Mouse (Mus musculus) urinary bladder, postnatal 14 days (tissue): Measurements from ENCODE around the gene Babam2.

Experiments
- DNase-seq: peaks from one replicate; pipeline ENCODE4 v3.0.0; 2021; ENCODE audit warnings: low spot score

Babam2 gene

DNA sequence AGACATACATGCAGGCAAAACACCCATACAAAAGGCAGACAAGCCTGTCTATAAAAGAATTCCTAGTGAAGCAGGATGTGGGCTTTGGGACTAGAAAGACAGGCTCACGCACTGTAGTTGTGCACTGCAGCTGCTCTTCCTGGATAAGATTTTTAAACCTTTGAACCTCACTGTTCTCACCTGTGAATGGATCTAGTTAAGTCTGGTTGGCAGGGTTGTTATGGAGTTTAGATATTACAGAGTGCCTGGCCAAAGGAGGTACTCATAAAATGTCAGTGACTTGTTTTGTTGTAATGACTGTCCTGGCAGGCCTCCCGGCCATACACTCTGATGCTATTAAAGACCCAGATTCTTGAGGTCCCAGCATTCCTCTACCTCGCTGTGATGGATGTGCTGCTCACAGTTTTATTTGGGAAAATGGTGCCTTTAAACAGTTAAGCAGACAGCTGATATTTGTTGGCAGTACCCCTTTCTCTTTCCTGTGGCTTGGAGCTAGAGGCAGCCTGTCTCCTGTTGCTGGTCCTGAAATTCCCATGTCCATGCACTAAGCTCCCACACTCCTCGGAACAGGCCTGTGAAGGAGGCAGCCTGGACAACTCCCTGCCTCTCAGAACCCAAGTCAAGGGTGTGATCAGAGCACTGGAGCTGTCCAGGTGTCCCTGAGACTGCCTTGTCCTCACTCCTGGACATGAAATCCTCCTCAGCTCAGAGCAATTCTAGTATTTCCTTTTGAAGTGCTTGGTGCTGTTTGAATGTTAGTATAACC is 299.9 kb downstream of the Babam2 start:
- DNase-seq = no peak

DNA sequence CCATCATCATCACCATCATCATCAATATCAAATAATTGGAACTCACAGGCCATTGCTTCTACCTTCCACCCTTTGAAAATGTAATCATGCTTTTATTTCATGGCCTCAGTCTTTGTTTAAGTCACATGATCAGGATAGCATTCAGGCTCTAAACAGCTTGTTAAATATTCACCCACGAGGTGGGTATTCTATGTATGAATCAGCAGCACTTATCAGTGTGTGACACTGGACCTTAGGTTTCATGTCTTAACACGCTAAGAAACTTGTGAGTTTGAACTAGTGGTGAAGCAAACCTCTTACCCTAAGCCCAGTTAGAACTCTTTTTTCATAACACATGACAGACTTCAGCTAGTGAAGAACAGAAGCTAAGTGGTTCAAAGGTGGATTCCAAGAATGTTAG is 301.3 kb downstream of the Babam2 start:
- DNase-seq = no peak

DNA sequence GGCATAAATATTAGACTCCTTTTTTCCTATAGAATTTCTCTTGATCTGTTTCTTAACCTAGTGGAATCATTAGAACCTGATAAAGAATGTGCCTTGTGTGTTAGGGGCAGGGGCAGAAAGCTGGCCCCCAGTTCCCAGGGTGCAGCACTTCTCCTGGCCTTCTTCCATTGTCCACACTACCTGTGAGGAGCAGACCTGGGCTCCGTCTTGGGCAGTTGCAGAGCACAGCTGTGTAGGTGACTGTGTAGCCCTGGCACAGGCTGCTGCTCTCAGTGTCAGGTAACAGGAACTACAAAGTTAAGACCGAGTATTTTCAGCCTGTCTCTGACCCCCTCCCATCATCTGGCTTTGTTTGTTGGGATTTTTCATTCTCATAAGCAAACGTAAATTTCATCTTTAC is 302.6 kb downstream of the Babam2 start:
- DNase-seq = no peak

DNA sequence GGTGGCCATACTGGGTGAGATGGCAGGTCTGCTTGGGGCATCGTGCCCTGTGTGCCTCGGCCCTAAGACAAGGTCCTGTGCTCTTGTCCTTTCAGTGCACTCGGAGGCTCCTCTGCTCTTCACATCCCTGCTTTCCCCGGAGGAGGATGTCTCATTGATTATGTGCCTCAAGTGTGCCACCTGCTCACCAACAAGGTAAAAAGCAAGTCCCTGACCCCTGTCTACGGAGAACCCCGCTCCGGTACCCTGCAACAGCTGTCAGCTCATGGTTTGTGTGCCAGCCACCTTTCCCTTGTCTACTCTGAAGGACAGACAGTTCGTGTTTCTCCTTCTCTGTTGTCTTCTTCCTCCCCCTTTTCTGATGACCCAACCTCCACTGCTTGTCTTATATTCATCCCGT is 303.8 kb downstream of the Babam2 start:
- DNase-seq = no peak

DNA sequence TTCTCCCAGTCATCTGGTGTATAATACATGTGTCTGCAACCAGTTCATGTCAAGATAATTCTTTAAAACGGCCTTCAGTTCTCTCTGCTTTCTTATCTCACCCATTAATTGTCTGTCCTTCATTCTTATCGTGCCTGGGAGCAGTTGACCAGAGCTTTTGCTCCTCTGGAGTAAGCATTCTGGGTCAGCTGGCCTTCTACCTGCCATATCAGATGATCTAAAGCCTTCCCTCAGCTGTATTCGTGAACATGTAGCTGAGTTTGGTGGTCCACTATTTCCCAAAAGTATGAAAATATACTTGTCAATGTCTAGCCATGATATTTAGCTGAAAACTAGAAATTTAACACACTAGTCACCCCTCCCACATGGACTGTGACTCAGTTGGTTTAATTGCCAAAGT is 304.3 kb downstream of the Babam2 start:
- DNase-seq = no peak

DNA sequence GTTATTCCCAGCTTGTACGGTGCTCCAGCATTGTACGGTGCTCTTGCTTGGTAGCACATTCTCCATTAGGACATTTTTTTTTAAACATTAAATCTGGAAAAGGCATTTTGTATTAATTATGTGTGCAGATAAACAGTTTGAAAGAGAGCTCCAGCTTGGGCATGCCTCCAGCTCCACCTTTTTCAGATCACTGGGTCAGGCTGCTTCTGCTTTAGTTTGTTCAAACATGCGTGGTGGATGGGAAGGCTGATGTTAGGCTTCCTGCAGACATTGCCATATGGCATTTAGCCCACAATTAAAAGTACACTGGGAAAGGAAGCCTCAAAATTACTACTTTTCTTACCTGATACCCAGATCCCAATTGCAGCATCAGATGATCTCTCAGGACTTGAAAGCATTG is 310.9 kb downstream of the Babam2 start:
- DNase-seq = no peak

DNA sequence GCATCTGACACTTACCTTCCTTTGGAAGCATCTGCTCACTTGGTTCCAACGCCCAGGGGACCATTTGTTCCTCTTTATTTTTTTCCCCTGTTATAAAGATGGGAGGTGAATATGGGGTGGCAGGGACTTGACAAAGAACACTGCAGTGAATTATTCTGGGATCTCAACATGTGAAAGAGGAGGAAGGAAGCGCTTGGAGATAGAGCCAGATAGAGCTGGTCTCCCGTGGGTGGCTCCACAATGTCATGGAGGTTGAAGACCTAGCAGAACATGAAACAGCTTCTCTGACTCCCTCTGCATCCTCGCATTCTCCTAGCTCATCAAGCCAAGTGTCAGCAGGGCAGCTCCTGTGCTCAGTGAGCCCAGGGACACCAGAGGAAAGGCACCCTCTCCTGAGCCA is 312.6 kb downstream of the Babam2 start:
- no peak for DNase-seq

DNA sequence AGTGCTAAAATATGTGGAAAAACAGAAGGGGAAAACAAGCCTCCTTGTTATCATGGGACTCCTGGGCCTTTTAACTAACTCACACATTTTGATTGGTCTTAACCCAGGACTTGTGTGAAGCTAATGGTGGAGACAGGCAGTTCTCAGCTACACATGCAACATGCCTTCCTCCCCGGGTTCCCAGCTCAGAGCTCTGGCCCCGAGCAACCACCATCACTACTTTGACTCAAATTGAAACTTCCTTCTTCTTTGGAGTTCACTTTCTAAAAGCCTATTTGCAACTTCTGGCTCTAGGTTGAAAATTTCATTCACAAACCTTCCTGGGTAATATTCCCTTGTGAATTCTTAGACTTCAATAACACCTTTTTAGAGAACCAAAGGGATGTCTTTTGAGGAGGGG is 315.6 kb downstream of the Babam2 start:
- no peak for DNase-seq

DNA sequence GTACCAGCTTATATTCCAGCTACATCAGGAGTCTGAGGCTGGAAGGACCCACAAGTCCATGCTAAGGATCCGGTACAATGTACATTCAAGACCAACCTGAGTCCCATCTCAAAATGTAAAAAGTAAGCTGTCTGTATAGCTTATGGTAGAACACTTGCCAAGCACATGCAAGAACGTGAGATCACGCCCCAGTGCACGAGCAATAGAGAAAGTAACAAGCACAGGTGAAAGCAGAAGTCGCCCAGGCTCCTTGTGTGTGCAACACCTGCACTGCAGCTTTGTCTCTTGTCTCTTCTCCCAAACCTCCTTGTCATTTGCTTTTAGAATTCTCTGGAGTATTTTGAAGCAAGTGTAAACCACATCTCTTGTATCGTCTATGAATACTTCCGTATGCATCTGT is 317.3 kb downstream of the Babam2 start:
- DNase-seq = no peak

DNA sequence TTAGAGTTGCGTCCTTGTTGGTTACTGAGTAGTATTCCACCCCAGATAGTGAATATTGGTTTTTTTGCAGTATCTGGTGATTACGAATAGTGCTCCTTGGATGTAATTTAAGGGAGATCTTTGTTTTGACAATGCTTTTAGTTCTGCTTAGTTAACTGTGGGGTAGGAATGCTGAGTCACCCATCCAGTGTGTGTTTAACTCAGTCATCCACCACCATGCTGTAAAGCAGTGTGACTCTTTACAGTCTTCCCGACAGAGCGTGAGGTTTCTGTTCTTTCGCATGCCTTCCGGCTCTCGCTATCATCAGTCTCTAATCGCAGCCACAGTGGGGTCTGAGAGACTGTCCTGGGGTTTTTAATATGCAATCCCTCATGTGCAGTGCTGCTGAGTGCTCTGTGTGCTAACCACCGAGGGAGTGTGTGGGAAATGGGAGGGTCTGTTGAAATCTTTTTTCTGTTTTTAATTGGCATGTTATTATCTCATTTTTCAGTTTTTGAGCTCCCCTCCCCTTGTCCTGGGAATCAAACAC is 318.5 kb downstream of the Babam2 start:
- no peak for DNase-seq

DNA sequence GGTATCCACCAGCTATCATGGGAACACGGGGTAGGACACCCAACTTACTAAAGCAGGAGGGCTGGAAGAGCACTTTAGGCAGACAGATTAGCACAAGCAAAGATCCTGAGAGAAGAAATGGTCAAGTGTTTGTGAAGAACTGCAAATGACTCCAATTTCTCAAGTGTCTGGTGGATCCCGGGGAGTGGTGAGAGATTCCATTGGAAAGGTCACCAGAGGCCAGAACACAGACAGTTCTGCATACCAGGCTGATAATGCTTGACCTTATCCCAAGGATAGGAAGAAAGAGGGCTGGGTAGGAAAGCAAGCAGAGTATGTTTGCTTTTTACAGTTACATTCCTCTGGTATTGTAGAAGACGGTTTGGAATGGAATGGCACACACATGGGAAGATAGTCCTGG is 320.2 kb downstream of the Babam2 start:
- no peak for DNase-seq

DNA sequence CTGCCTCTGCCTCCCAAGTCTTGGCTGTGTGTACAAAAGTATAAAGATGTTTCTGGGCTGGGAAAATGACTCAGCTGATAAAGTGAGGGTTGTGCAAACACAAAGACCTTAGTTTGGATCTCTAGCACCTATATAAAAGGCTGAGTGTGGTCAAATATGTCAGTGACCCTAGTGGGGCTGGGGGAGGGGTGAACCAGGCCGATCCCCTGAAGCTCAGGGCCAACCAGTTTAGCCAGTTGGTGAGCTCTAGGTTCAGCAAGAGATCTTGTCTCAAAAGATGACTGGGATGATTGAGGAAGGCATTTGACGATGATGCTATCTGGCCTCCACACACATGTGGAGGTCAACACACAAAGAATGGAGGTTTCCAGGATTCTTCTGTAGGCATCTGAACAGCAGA is 320.8 kb downstream of the Babam2 start:
- peak; percentile 72 for DNase-seq

DNA sequence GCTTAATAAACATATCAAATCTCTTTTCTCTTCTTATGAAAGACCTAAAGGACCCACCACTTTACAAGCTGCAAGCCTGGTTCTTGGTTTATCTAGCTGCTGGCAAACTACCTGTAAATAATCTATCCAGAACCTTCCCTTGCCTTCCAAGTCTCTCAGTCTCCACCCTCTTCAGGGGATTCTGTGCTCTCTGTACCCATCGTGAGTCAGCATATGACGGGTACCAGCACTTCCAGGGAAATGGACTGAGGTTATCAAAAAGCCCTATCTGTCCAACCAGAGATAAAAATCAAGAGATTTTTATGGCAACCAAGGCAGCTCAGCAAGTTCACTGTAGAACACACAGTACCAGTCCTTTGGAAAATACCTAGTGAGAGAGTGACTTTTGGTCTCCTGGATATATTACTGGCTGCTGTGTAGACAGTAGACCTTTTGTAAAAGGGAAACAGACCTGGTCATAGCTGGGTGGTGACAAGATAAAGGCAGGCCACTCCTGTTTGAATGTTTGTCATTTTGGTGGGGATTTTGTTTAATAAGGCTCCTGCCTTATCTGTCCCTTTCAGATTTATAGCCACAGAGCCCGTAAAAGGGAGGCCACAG is 332.4 kb downstream of the Babam2 start:
- no peak for DNase-seq

DNA sequence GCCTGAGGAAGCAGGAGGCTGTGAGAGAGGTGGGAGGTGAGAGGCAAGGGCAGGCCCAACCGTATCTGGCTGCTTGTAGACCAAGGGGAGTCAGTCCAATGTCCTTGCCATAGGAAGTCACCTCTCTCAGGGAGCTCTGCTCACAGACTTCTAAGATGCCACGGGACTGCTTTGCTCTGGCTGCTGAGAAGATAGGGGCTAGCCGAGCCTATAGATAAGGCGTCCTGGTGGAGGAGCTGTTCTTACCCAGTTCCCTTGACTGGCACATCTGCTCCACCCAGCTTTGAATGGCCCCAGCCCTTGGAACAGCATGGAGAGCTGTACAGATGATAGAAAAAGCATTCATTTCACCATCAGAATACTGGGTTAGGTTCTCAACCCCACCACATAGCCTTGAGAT is 335.7 kb downstream of the Babam2 start:
- DNase-seq = no peak

DNA sequence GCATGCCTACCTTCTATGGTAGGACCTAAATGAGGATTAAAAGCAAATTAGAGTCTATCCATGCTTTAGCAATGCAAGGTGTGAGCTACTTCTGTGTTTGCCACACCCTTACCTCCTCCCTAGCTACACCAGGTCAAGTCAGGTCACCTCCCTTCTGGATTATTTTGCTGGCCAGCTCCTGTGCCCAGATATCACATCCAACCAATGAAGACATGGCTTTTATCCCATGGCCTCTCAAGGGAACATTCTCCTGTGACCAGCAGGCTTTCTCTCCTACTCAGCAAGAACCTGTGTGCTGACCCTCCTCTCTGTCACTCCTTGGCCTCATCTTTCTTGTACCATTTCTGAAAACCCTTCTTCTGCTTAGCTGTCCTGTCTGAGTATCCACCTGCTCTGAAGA is 336.1 kb downstream of the Babam2 start:
- no peak for DNase-seq

DNA sequence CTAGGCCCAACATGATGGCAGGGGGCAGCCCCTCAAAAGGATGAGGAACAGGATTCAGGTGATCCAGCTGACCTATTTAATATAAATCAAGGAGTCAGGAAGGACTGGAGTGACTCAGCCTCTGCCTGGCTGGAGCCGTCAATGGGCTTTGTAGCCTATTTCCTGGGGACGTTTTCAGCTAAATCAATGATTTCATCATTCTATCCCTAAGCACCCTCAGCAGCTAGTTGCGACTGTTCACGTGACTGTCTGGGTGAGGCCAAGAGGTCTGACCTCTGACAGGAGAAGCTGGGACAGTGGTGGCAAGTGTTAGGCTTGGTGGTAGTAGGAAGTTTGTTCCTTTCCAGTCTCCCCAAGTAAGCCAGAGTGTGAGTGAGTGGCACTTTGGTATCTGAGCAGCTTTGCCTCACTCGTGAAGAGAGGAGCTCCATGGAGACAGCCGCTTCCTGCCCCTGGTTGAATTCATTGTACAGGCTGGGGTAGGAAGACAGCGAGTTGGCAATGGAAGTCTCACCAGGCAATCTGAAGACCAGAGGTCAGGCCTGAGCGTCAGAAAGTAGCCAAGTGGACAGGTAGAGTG is 337.1 kb downstream of the Babam2 start:
- DNase-seq = no peak

DNA sequence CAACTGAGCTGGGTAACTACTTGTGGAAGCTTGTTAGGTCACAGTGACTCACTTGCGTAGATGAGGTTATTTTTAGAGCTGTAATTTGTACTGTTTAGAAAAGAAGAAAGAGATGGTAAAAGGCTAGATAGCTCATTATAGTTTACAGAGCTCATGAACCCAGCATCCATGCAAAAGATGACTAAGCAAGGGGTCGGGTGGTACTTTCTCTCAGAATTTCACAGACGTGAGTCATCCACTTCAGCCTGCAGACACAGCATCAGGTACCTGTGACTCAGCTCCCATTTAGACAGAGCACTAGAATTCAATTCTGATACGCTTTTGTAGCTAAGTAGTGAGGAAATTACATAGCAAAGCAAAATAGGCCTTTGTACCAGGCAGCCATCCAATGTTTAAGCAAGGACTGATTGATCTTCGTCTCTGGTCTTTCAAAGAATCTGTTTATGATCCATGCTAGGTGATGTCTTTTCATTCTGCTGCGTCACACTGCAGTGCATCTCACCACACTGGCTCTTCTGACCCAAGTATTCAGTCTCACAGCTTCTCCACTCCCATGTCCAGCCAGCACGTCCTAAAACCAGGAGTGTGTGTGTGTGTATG is 338.3 kb downstream of the Babam2 start:
- DNase-seq = peak; percentile 38

DNA sequence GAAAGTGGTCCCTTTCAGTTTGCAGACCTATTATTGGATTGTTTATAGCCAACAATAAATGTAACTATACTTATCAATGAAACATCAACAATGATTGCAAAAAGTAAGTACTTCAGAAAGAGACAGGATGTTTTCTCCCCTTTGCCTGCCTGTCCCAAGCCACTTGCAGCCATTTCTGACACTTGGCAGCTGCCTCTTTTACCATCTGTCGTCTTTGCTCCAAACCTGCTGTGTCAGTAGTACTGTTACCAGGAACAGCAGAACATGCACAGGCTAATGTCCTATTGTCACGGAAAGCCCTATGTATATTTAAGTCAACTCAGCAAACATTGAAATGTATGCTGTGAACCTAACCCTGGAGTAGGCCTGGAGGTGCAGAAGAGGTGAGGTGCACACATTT is 339.4 kb downstream of the Babam2 start:
- no peak for DNase-seq

DNA sequence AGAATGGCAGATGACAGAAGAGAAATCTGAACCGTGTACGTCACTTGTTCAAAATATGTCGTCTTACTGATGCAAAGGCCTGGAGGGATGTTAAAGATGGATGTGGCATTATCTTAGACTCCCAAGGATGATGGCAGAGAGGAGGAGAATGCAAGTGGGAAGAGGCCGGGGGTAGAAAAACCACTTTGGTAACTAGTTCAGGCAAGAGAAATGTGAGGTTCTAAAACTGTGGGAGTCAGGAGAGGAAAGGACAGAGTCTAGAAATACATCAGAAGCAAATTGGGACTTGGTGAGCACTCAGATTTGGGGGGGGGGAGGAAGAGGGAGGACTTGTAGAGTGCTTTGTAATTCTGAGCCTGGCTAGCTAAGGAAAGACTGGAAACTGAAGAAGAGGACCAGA is 340.1 kb downstream of the Babam2 start:
- no peak for DNase-seq

DNA sequence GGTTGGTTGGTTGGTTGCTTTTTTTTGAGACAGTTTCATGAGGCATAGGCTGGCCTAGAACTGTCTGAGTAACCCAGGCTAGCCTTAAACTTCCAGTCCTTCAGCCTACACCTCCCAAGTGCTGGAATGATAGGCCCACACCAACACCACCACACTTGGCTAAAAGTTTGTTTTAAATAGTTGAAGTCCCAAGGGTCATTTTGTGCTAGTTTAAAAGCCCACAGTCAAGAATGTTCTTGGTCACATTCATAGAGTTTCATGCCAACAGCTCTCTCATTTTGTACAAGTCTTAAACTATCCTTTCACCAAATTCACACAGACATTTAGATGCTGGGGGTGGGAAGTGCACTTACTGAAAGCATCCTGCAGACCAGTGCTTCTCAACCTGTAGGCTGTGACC is 341.5 kb downstream of the Babam2 start:
- no peak for DNase-seq

DNA sequence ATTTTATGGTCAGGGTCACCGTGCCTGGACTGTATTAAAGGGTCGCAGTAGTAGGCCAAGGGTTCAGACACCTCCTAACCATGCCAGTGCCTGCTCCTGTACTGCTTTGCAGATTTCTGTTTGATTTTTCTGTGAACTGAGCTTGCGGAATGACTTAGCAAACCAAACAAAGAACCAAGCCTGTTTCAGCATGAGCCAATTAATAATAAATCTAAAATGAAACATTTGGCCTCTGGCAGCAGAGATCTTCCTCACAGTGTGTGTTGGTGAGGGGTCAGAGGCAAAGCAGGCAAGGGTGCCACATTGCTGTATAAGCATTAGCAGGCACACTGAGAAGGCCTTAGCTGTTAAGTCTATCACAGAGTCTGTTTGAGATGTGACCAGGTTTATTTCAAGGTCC is 342.0 kb downstream of the Babam2 start:
- DNase-seq = no peak

DNA sequence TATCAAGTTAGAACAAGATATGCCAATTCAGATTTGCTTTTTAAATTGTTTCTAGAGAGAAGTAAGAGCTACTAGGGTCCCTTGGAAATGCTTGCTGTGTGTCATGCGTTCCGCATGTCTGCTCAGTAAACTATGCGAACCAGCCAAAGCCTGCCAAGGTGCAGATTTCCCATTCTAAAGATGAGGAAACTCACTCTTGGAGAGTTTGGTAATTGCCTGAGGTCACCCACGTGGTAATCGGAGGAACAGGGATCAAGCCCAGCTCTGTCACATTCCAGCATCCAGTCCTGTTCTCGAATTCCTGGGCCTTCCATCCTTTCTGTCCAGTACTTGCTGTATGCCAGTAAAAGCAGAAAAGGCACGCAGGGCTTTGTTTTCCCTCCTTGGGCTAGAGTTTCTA is 345.7 kb downstream of the Babam2 start:
- no peak for DNase-seq

DNA sequence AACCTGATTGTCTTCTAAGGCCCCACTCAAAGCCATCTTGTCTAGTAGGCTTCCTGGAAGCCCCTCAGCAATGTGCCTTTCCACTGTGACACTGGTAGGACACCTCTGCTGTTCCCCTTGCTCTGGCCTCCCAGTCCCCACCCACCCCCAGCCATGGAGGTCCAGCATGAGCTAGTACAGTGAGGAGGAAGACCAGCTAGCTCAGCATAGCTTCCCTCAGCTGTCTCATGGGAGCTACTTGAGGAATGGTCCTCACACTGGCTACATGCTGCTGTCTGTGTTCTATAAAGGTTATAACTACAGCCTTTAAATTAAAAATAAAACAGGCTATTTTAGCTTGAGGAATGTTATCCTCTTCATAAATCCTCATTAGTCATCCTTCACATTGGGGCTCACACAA is 346.5 kb downstream of the Babam2 start:
- DNase-seq = no peak
